8 mouse cellular contexts compared by ENCODE assay signal in the genomic region with DNA sequence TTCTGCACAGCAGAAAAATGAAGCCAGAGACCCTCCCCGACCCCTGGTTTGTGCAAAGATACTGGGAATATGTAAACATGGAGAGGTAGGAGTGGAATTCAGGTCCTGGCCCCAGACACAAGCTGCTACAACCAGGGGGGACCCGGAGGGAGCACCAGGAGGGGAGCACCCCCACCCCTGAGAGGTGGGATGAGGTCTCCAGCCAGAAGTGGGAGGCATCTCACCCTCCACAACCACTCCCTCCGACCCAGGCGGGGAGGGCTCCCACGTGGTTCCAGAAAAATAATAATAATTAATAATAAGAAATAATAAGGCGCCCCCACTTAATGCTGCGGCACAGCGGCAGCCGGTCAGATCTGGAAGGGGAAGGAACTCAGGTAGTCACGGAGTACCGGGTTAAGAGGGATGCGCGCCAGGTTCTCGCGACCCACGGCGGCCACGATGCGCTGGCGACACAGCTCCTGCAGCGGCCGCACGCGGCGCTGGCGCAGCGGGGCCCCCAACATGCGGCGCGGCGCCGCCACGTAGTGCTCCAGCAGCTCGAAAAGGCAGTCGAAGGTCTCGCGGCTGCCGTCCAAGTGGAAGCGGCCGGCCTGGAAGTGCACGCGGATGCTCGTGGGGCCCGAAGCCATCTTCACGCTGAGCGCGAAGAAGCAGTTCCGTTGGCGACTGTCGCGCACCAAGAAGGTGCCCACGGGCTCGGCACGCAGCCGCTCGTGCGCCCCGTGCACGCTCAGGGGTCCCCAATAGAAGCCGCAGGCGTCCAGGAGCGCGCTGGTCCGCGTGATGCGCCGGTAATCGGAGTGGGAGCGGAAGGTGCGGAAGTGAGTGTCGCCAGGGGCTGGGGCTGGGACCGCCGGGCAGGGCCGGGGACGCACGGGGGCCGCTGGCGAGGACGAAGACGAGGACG. TPM values are rescaled to one million over a fixed set of nuclear protein-coding genes. Genes with fewer than 3 reads are reported as not detected.
DNase-seq lines count a peak whose midpoint lies in the region; ATAC-seq and TF ChIP-seq lines count a peak whose summit lies in the region.

No protein-coding gene starts in this region.

- peak overlapping the region; percentile 91 for H3K4me2 ChIP-seq in embryonic facial prominence, embryonic 14.5 days (ENCODE audit: low read depth, low read length)
- H3K4me2 ChIP-seq in hindbrain, embryonic 11.5 days (replicated peaks; ENCODE audit: low read depth, low read length) = peak overlapping the region; percentile 71
- peak overlapping the region; percentile 99 for H3K4me2 ChIP-seq in limb, embryonic 12.5 days
- H3K4me2 ChIP-seq in myocyte (ENCODE audit: low read depth) = peak overlapping the region; percentile 79

- H3K4me3 ChIP-seq in gastrocnemius, adult 2 months = peak overlapping the region; percentile 84
- peak overlapping the region; percentile 80 for H3K4me3 ChIP-seq in embryonic facial prominence, embryonic 14.5 days (ENCODE audit: low read depth, low read length)
- peak overlapping the region; percentile 60 for H3K4me3 ChIP-seq in hindbrain, embryonic 11.5 days (ENCODE audit: low read depth, low read length)
- peak overlapping the region; percentile 67 for H3K4me3 ChIP-seq in limb, embryonic 12.5 days (replicated peaks)
- H3K4me3 ChIP-seq in myocyte = peak overlapping the region; percentile 64

- peak; percentile 0; the same call in 1 of the 2 replicates for ATAC-seq in embryonic facial prominence, embryonic 14.5 days (ENCODE audit: low read depth)
- no peak for ATAC-seq in hindbrain, embryonic 11.5 days (ENCODE audit: low FRiP score)
- peak; percentile 0; the same call in 1 of the 2 replicates for ATAC-seq in limb, embryonic 12.5 days (ENCODE audit: insufficient number of reproducible peaks, insufficient read depth, low FRiP score, low TSS enrichment, low read depth)

- H3K9ac ChIP-seq in embryonic facial prominence, embryonic 14.5 days (ENCODE audit: low read depth, low read length) = peak overlapping the region; percentile 83
- H3K9ac ChIP-seq in hindbrain, embryonic 11.5 days (ENCODE audit: low read depth, low read length) = peak overlapping the region; percentile 53
- H3K9ac ChIP-seq in limb, embryonic 12.5 days (replicated peaks) = peak overlapping the region; percentile 83

- H3K27me3 ChIP-seq in embryonic facial prominence, embryonic 14.5 days (replicated peaks; ENCODE audit: control insufficient read depth, insufficient read depth, low read length) = no peaks in the 10 kb centered on the region
- peaks cover 15% of the 10 kb centered on the region for H3K27me3 ChIP-seq in hindbrain, embryonic 11.5 days (ENCODE audit: control insufficient read depth, insufficient read depth, low read length)
- 0 out of 2 replicates have a peak, but pooled peaks cover 3% of the 10 kb centered on the region for H3K27me3 ChIP-seq in limb, embryonic 12.5 days
- no peaks in the 10 kb centered on the region for H3K27me3 ChIP-seq in myocyte (ENCODE audit: control insufficient read depth, insufficient read depth, insufficient read length)

- intact Hi-C loops in gastrocnemius, adult 2 months (cut with DNase I) = loop anchor here (2.0 kb wide), 1 partner anchor 143 kb away; no protein-coding TSS in a partner anchor
- intact Hi-C loops in gastrocnemius, postnatal 36 days (cut with DNase I) = loop anchor here (2.0 to 5.0 kb wide), 3 partner anchors 117 to 213 kb away; no protein-coding TSS in a partner anchor

- 3% methylated on average over 54 of the region's 81 CpGs for WGBS in embryonic facial prominence, embryonic 14.5 days
- 3% methylated on average over 63 of the region's 81 CpGs for WGBS in hindbrain, embryonic 11.5 days
- 2% methylated on average over 72 of the region's 81 CpGs for WGBS in limb, embryonic 12.5 days

- H3ac ChIP-seq in myocyte (ENCODE audit: control insufficient read depth, insufficient read length) = peak overlapping the region; percentile 57

- H3K4me1 ChIP-seq in embryonic facial prominence, embryonic 14.5 days (ENCODE audit: control insufficient read depth, insufficient read depth, low read length) = peaks cover 39% of the 10 kb centered on the region
- H3K4me1 ChIP-seq in hindbrain, embryonic 11.5 days (replicated peaks; ENCODE audit: control insufficient read depth, insufficient read depth, low read length) = no peaks in the 10 kb centered on the region; the same call in 1 of the 2 replicates
- H3K4me1 ChIP-seq in limb, embryonic 12.5 days (replicated peaks) = peaks cover 64% of the 10 kb centered on the region

- H3K36me3 ChIP-seq in embryonic facial prominence, embryonic 14.5 days (ENCODE audit: control insufficient read depth, insufficient read depth, low read length) = no peaks in the 10 kb centered on the region
- H3K36me3 ChIP-seq in hindbrain, embryonic 11.5 days (ENCODE audit: control insufficient read depth, insufficient read depth, low read length) = no peaks in the 10 kb centered on the region
- H3K36me3 ChIP-seq in limb, embryonic 12.5 days = no peaks in the 10 kb centered on the region
- H3K36me3 ChIP-seq in myocyte (ENCODE audit: control insufficient read depth, insufficient read depth) = no peaks in the 10 kb centered on the region

- TF ChIP-seq POLR2A in myocyte (IDR thresholded peaks at IDR 0.05; ENCODE audit: insufficient read length, low read depth) = no peak

- H3K79me2 ChIP-seq in myocyte (ENCODE audit: control insufficient read depth, insufficient read depth) = peaks cover 5% of the 10 kb centered on the region

- no peaks in the 10 kb centered on the region for H3K9me3 ChIP-seq in embryonic facial prominence, embryonic 14.5 days (ENCODE audit: control insufficient read depth, low read length)
- H3K9me3 ChIP-seq in hindbrain, embryonic 11.5 days (ENCODE audit: control insufficient read depth, low read length) = no peaks in the 10 kb centered on the region
- no peaks in the 10 kb centered on the region for H3K9me3 ChIP-seq in limb, embryonic 12.5 days

- peak overlapping the region; percentile 94 for H3K27ac ChIP-seq in gastrocnemius, adult 2 months
- H3K27ac ChIP-seq in embryonic facial prominence, embryonic 14.5 days (replicated peaks; ENCODE audit: low read depth, low read length) = peak overlapping the region; percentile 98
- H3K27ac ChIP-seq in hindbrain, embryonic 11.5 days (ENCODE audit: low read depth, low read length) = no peak overlapping the region
- peak overlapping the region; percentile 98 for H3K27ac ChIP-seq in limb, embryonic 12.5 days

- TF ChIP-seq CTCF in gastrocnemius, adult 2 months (IDR thresholded peaks at IDR 0.05) = peak; percentile 8; the same call in 1 of the 2 replicates

- DNase-seq in gastrocnemius, adult 2 months = peak; percentile 63
- DNase-seq in gastrocnemius, postnatal 36 days = no peak
- peak; percentile 28 for DNase-seq in R1 (ENCODE audit: low read depth, low spot score)
- peak; percentile 72 for DNase-seq in embryonic facial prominence, embryonic 14.5 days (ENCODE audit: low spot score)
- DNase-seq in hindbrain, embryonic 11.5 days (ENCODE audit: low spot score) = peak; percentile 56
- DNase-seq in thymus, postnatal 14 days = peak; percentile 67

TF ChIP-seq in myocyte, 11 proteins besides CTCF, POLR2A, EP300 and RAD21 (continues in another document):
- no peak for TF ChIP-seq USF1 (IDR thresholded peaks at IDR 0.05; ENCODE audit: low read depth)
- TF ChIP-seq TCF3 (IDR thresholded peaks at IDR 0.05; ENCODE audit: insufficient read length, low read depth) = no peak
- no peak for TF ChIP-seq SRF (IDR thresholded peaks at IDR 0.05; ENCODE audit: control insufficient read depth, insufficient read length, low read depth)
- no peak for TF ChIP-seq MAX (IDR thresholded peaks at IDR 0.05; ENCODE audit: low read depth)
- no peak for TF ChIP-seq TCF12 (IDR thresholded peaks at IDR 0.05; ENCODE audit: insufficient read depth, poor library complexity, severe bottlenecking)
- no peak for TF ChIP-seq POLR2AphosphoS2 (IDR thresholded peaks at IDR 0.05; ENCODE audit: insufficient read length, low read depth)

RNA-seq across cellular contexts. Expression of a gene that starts 1.2 kb away (rescaled TPM):
- total RNA-seq in gastrocnemius, adult 2 months (2021) = under 1 TPM; 0.33 to 0.61 TPM
- total RNA-seq in gastrocnemius, postnatal 36 days (2021) = under 1 TPM; 0.51 to 0.52 TPM
- polyA plus RNA-seq in embryonic facial prominence, embryonic 14.5 days (2014; fragmentation: Nextera tagmentation; extraction: Ambion mirVana) = 10.8 and 11.4 TPM in 2 replicates
- polyA plus RNA-seq in hindbrain, embryonic 11.5 days (2014; fragmentation: Nextera tagmentation; extraction: Ambion mirVana) = 3.5 and 3.6 TPM in 2 replicates
- polyA plus RNA-seq in limb, embryonic 12.5 days (2016; fragmentation: Nextera tagmentation; extraction: Ambion mirVana) = 8.9 and 9.5 TPM in 2 replicates
- polyA plus RNA-seq in myocyte (2012; fragmentation: generic; extraction: Trizol) = 1.7 TPM

RNA-seq across cellular contexts. Expression of a gene that starts 4.3 kb away (rescaled TPM):
- total RNA-seq in gastrocnemius, adult 2 months (2021) = not detected
- total RNA-seq in gastrocnemius, postnatal 36 days (2021) = under 1 TPM in 1 of 2 experiments, not detected in 1; 0.52 TPM
- polyA plus RNA-seq in embryonic facial prominence, embryonic 14.5 days (2014; fragmentation: Nextera tagmentation; extraction: Ambion mirVana) = not detected in 2 replicates
- not detected in 2 replicates for polyA plus RNA-seq in hindbrain, embryonic 11.5 days (2014; fragmentation: Nextera tagmentation; extraction: Ambion mirVana)
- polyA plus RNA-seq in limb, embryonic 12.5 days (2016; fragmentation: Nextera tagmentation; extraction: Ambion mirVana) = not detected in 2 replicates
- 0.12 TPM for polyA plus RNA-seq in myocyte (2012; fragmentation: generic; extraction: Trizol)

RNA-seq across cellular contexts. Expression of a gene that starts 6.6 kb away (rescaled TPM):
- not detected for total RNA-seq in gastrocnemius, adult 2 months (2021)
- not detected for total RNA-seq in gastrocnemius, postnatal 36 days (2021)
- not detected in 2 replicates for polyA plus RNA-seq in embryonic facial prominence, embryonic 14.5 days (2014; fragmentation: Nextera tagmentation; extraction: Ambion mirVana)
- not detected in 2 replicates for polyA plus RNA-seq in hindbrain, embryonic 11.5 days (2014; fragmentation: Nextera tagmentation; extraction: Ambion mirVana)
- polyA plus RNA-seq in limb, embryonic 12.5 days (2016; fragmentation: Nextera tagmentation; extraction: Ambion mirVana) = not detected in 2 replicates
- polyA plus RNA-seq in myocyte (2012; fragmentation: generic; extraction: Trizol) = not detected

RNA-seq across cellular contexts. Expression of a gene that starts 11.8 kb away (rescaled TPM):
- not detected for total RNA-seq in gastrocnemius, adult 2 months (2021)
- total RNA-seq in gastrocnemius, postnatal 36 days (2021) = not detected
- not detected in 2 replicates for polyA plus RNA-seq in embryonic facial prominence, embryonic 14.5 days (2014; fragmentation: Nextera tagmentation; extraction: Ambion mirVana)
- not detected in 2 replicates for polyA plus RNA-seq in hindbrain, embryonic 11.5 days (2014; fragmentation: Nextera tagmentation; extraction: Ambion mirVana)
- polyA plus RNA-seq in limb, embryonic 12.5 days (2016; fragmentation: Nextera tagmentation; extraction: Ambion mirVana) = not detected in 2 replicates
- not detected for polyA plus RNA-seq in myocyte (2012; fragmentation: generic; extraction: Trizol)

RNA-seq across cellular contexts. Expression of a gene that starts 21.5 kb away (rescaled TPM):
- total RNA-seq in gastrocnemius, adult 2 months (2021) = not detected
- not detected for total RNA-seq in gastrocnemius, postnatal 36 days (2021)
- polyA plus RNA-seq in embryonic facial prominence, embryonic 14.5 days (2014; fragmentation: Nextera tagmentation; extraction: Ambion mirVana) = not detected in 2 replicates
- polyA plus RNA-seq in hindbrain, embryonic 11.5 days (2014; fragmentation: Nextera tagmentation; extraction: Ambion mirVana) = not detected in 2 replicates
- 0.51 TPM in 1 of 2 replicates, not detected in the other for polyA plus RNA-seq in limb, embryonic 12.5 days (2016; fragmentation: Nextera tagmentation; extraction: Ambion mirVana)
- polyA plus RNA-seq in myocyte (2012; fragmentation: generic; extraction: Trizol) = not detected

Comparison
In these comparisons a context has a peak if more than half of its experiments do, and no peak if none do; other contexts are left out.
1. DNase-seq: peak in gastrocnemius, adult 2 months (single experiment), R1 (single experiment), embryonic facial prominence, embryonic 14.5 days (single experiment), hindbrain, embryonic 11.5 days (single experiment) and thymus, postnatal 14 days (single experiment); none in gastrocnemius, postnatal 36 days (0 of 2).
2. Peak in every context shown above with its lines, with median percentiles within 50 percentile points of each other: H3K4me3 ChIP-seq, H3K4me2 ChIP-seq and H3K9ac ChIP-seq.